Mouse (Mus musculus): ENCODE measurements around the gene Gm20388. TPM values are rescaled to one million over a fixed set of nuclear protein-coding genes. Genes with fewer than 3 reads are reported as not detected.

The Gm20388 gene
- polyA plus RNA-seq, 1 experiment from 2014 or later = 3.6 TPM

GRCm38 (mm10) chr8:120618110-120618509 lies 707.5 kb downstream of the Gm20388 start:
- Histone ChIP-seq H3K27ac (replicated peaks) (peak overlapping the region; percentile 76), H3K27me3 (replicated peaks; ENCODE audit: low read depth, poor library complexity, severe bottlenecking) (0 out of 2 replicates have a peak, but pooled peaks cover 9% of the 10 kb centered on the region), H3K36me3 (replicated peaks) (no peaks in the 10 kb centered on the region), H3K4me3 (0 out of 2 replicates have a peak overlapping the region, but pooled peaks have one; percentile 16), H3K9me3 (no peaks in the 10 kb centered on the region), H3K4me1 (peaks cover 58% of the 10 kb centered on the region)
- peak; percentile 86 for DNase-seq (ENCODE audit: low spot score)
- WGBS = 0% methylated on average over 6 of the region's 6 CpGs

GRCm38 (mm10) chr8:120619235-120620180 lies 708.9 kb downstream of the Gm20388 start:
- Histone ChIP-seq H3K4me1 (peaks cover 65% of the 10 kb centered on the region), H3K9me3 (no peaks in the 10 kb centered on the region), H3K4me3 (no peak overlapping the region), H3K27me3 (replicated peaks; ENCODE audit: low read depth, poor library complexity, severe bottlenecking) (0 out of 2 replicates have a peak, but pooled peaks cover 9% of the 10 kb centered on the region), H3K36me3 (replicated peaks) (no peaks in the 10 kb centered on the region), H3K27ac (replicated peaks) (peak overlapping the region; percentile 57; the same call in 1 of the 2 replicates)
- DNase-seq (ENCODE audit: low spot score) = no peak
- WGBS = 74% methylated on average over 11 of the region's 11 CpGs

GRCm38 (mm10) chr8:120620441-120620840 lies 709.8 kb downstream of the Gm20388 start:
- H3K27ac ChIP-seq (replicated peaks) = peak overlapping the region; percentile 57; the same call in 1 of the 2 replicates
- DNase-seq (ENCODE audit: low spot score) = no peak
- H3K27me3 ChIP-seq (replicated peaks; ENCODE audit: low read depth, poor library complexity, severe bottlenecking) = 0 out of 2 replicates have a peak, but pooled peaks cover 9% of the 10 kb centered on the region
- no peaks in the 10 kb centered on the region for H3K36me3 ChIP-seq (replicated peaks)
- H3K9me3 ChIP-seq = no peaks in the 10 kb centered on the region
- 47% methylated on average over 7 of the region's 7 CpGs for WGBS
- H3K4me1 ChIP-seq = peaks cover 63% of the 10 kb centered on the region
- no peak overlapping the region for H3K4me3 ChIP-seq

GRCm38 (mm10) chr8:120622161-120622560 lies 711.5 kb downstream of the Gm20388 start:
- 0 out of 2 replicates have a peak, but pooled peaks cover 9% of the 10 kb centered on the region for H3K27me3 ChIP-seq (replicated peaks; ENCODE audit: low read depth, poor library complexity, severe bottlenecking)
- WGBS = 64% methylated on average over 14 of the region's 14 CpGs
- H3K4me1 ChIP-seq = peaks cover 47% of the 10 kb centered on the region
- no peak for DNase-seq (ENCODE audit: low spot score)
- H3K9me3 ChIP-seq = no peaks in the 10 kb centered on the region
- no peaks in the 10 kb centered on the region for H3K36me3 ChIP-seq (replicated peaks)
- H3K4me3 ChIP-seq = no peak overlapping the region
- peak overlapping the region; percentile 8 for H3K27ac ChIP-seq (replicated peaks)

GRCm38 (mm10) chr8:120623608-120624007 lies 713.0 kb downstream of the Gm20388 start:
- Histone ChIP-seq H3K27ac (replicated peaks) (peak overlapping the region; percentile 24; the same call in 1 of the 2 replicates), H3K4me3 (no peak overlapping the region), H3K36me3 (replicated peaks) (no peaks in the 10 kb centered on the region), H3K4me1 (peaks cover 34% of the 10 kb centered on the region), H3K9me3 (no peaks in the 10 kb centered on the region), H3K27me3 (replicated peaks; ENCODE audit: low read depth, poor library complexity, severe bottlenecking) (0 out of 2 replicates have a peak, but pooled peaks cover 9% of the 10 kb centered on the region)
- DNase-seq (ENCODE audit: low spot score) = no peak
- 39% methylated on average over 2 of the region's 2 CpGs for WGBS

GRCm38 (mm10) chr8:120626461-120626860 lies 715.8 kb downstream of the Gm20388 start:
- Histone ChIP-seq H3K9me3 (no peaks in the 10 kb centered on the region), H3K27me3 (replicated peaks; ENCODE audit: low read depth, poor library complexity, severe bottlenecking) (peaks cover 26% of the 10 kb centered on the region), H3K36me3 (replicated peaks) (no peaks in the 10 kb centered on the region), H3K27ac (replicated peaks) (no peak overlapping the region), H3K4me3 (no peak overlapping the region), H3K4me1 (peaks cover 33% of the 10 kb centered on the region)
- DNase-seq (ENCODE audit: low spot score) = peak; percentile 50
- 59% methylated on average over 11 of the region's 11 CpGs for WGBS

GRCm38 (mm10) chr8:120627298-120627697 lies 716.7 kb downstream of the Gm20388 start:
- DNase-seq (ENCODE audit: low spot score) = no peak
- Histone ChIP-seq H3K36me3 (replicated peaks) (no peaks in the 10 kb centered on the region), H3K4me1 (peaks cover 27% of the 10 kb centered on the region), H3K27ac (replicated peaks) (no peak overlapping the region), H3K4me3 (no peak overlapping the region), H3K27me3 (replicated peaks; ENCODE audit: low read depth, poor library complexity, severe bottlenecking) (peaks cover 35% of the 10 kb centered on the region), H3K9me3 (no peaks in the 10 kb centered on the region; the same call in 1 of the 2 replicates)
- 88% methylated on average over 5 of the region's 5 CpGs for WGBS

GRCm38 (mm10) chr8:120630031-120630430 lies 719.4 kb downstream of the Gm20388 start:
- H3K27me3 ChIP-seq (replicated peaks; ENCODE audit: low read depth, poor library complexity, severe bottlenecking) = peaks cover 62% of the 10 kb centered on the region
- DNase-seq (ENCODE audit: low spot score) = no peak
- H3K4me3 ChIP-seq = no peak overlapping the region
- WGBS = 43% methylated on average over 5 of the region's 5 CpGs
- H3K9me3 ChIP-seq = peaks cover 3% of the 10 kb centered on the region; the same call in 1 of the 2 replicates
- H3K4me1 ChIP-seq = peaks cover 39% of the 10 kb centered on the region
- no peaks in the 10 kb centered on the region for H3K36me3 ChIP-seq (replicated peaks)
- H3K27ac ChIP-seq (replicated peaks) = no peak overlapping the region; the same call in 1 of the 2 replicates

GRCm38 (mm10) chr8:120630848-120631247 lies 720.2 kb downstream of the Gm20388 start:
- Histone ChIP-seq H3K36me3 (replicated peaks) (no peaks in the 10 kb centered on the region), H3K27ac (replicated peaks) (no peak overlapping the region), H3K9me3 (peaks cover 3% of the 10 kb centered on the region; the same call in 1 of the 2 replicates), H3K27me3 (replicated peaks; ENCODE audit: low read depth, poor library complexity, severe bottlenecking) (peaks cover 70% of the 10 kb centered on the region), H3K4me1 (peaks cover 39% of the 10 kb centered on the region), H3K4me3 (no peak overlapping the region)
- 49% methylated on average over 6 of the region's 6 CpGs for WGBS
- no peak for DNase-seq (ENCODE audit: low spot score)

GRCm38 (mm10) chr8:120631441-120632375 lies 721.1 kb downstream of the Gm20388 start:
- WGBS = 76% methylated on average over 21 of the region's 21 CpGs
- Histone ChIP-seq H3K27me3 (replicated peaks; ENCODE audit: low read depth, poor library complexity, severe bottlenecking) (peaks cover 79% of the 10 kb centered on the region), H3K4me1 (peaks cover 39% of the 10 kb centered on the region), H3K27ac (replicated peaks) (no peak overlapping the region), H3K9me3 (peaks cover 3% of the 10 kb centered on the region; the same call in 1 of the 2 replicates), H3K36me3 (replicated peaks) (no peaks in the 10 kb centered on the region), H3K4me3 (no peak overlapping the region)
- no peak for DNase-seq (ENCODE audit: low spot score)

GRCm38 (mm10) chr8:120632969-120633664 lies 722.5 kb downstream of the Gm20388 start:
- WGBS = 26% methylated on average over 17 of the region's 17 CpGs
- Histone ChIP-seq H3K4me3 (peak overlapping the region; percentile 74), H3K9me3 (peaks cover 3% of the 10 kb centered on the region), H3K4me1 (peaks cover 39% of the 10 kb centered on the region), H3K27ac (replicated peaks) (peak overlapping the region; percentile 67; the same call in 1 of the 2 replicates), H3K36me3 (replicated peaks) (no peaks in the 10 kb centered on the region), H3K27me3 (replicated peaks; ENCODE audit: low read depth, poor library complexity, severe bottlenecking) (peaks cover 82% of the 10 kb centered on the region)
- no peak for DNase-seq (ENCODE audit: low spot score)

All from embryonic facial prominence, embryonic 10.5 days (tissue).